Mouse (Mus musculus): ENCODE data around the gene Krcc1.

DNA sequence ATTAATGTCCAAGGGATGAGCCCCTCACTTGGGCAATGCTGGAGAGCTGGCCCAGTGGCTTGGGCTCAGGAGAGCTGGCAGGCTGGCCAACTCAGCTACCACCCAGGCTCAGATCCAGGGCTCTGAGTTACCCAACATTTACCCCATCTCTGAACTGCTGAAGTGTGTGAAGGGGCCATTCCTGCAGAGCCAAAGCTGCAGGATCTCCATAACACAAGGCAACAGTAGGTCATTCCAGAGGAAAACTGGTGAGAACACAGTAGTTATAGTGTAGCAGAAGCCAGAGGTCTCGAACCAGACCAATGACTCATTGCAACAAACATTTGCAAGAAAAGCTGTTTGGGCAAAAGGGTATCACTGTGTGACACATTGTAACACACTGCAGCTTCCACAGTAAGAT is 28.7 kb upstream of the Krcc1 start:
- TF ChIP-seq CTCF (IDR thresholded peaks at IDR 0.05; ENCODE audit: borderline replicate concordance, extremely low read depth, insufficient read depth, insufficient read length) = no peak
- no peak for TF ChIP-seq POLR2A (IDR thresholded peaks at IDR 0.05; ENCODE audit: borderline replicate concordance, extremely low read depth, insufficient read depth, insufficient read length, poor library complexity, severe bottlenecking)
